Mouse (Mus musculus) gastrocnemius, postnatal 4 days (tissue): ENCODE data around the gene Arsb. TPM values are rescaled to one million over a fixed set of nuclear protein-coding genes. Genes with fewer than 3 reads are reported as not detected.

Source experiments
- DNase-seq, 2 experiments: peaks; one replicate each; pipeline ENCODE4 v3.0.0; 2021 to 2022; ENCODE audit warnings: low spot score in 2 of 2, mixed read lengths in 2 of 2
- total RNA-seq, 2 experiments: library from RNA; stranded (reverse); gene quantifications; 2 replicates each; pipeline ENCODE4 v1.2.3; 2021

Arsb gene
- total RNA-seq, 2 experiments from 2014 or later, result 17.4 to 18.6 TPM

- DNase-seq, result peak in 1 of 2 experiments; percentile 58
Observed at GRCm38 (mm10) chr13:93839137-93839630, 67.8 kb downstream of the Arsb start.

GRCm38 (mm10) chr13:93839721-93840120, 68.3 kb downstream of the Arsb start:
- no peak for DNase-seq

- DNase-seq, result no peak
Observed at GRCm38 (mm10) chr13:93840146-93840545, 68.7 kb downstream of the Arsb start.

GRCm38 (mm10) chr13:93846831-93847518, 75.5 kb downstream of the Arsb start:
- DNase-seq, result no peak

- no peak for DNase-seq
Observed at GRCm38 (mm10) chr13:93847614-93848013, 76.2 kb downstream of the Arsb start.

GRCm38 (mm10) chr13:93848615-93849014, 77.2 kb downstream of the Arsb start:
- no peak for DNase-seq

GRCm38 (mm10) chr13:93849751-93850355, 78.4 kb downstream of the Arsb start:
- no peak for DNase-seq

GRCm38 (mm10) chr13:93850674-93851073, 79.2 kb downstream of the Arsb start:
- no peak for DNase-seq

- DNase-seq, result peak in 1 of 2 experiments; percentile 60
Observed at GRCm38 (mm10) chr13:93852419-93853138, 81.1 kb downstream of the Arsb start.

GRCm38 (mm10) chr13:93853767-93854166, 82.3 kb downstream of the Arsb start:
- DNase-seq, result no peak

GRCm38 (mm10) chr13:93854325-93854724, 82.9 kb downstream of the Arsb start:
- no peak for DNase-seq

- DNase-seq, result no peak
Observed at GRCm38 (mm10) chr13:93854966-93855562, 83.6 kb downstream of the Arsb start.

- peak; percentile 40 to 62 for DNase-seq
Observed at GRCm38 (mm10) chr13:93855701-93856183, 84.3 kb downstream of the Arsb start.

- no peak for DNase-seq
Observed at GRCm38 (mm10) chr13:93861211-93861610, 89.8 kb downstream of the Arsb start.

GRCm38 (mm10) chr13:93864066-93864740, 92.8 kb downstream of the Arsb start:
- DNase-seq, result no peak

- DNase-seq, result no peak
Observed at GRCm38 (mm10) chr13:93866638-93867037, 95.2 kb downstream of the Arsb start.

- DNase-seq, result no peak
Observed at GRCm38 (mm10) chr13:93871681-93872080, 100.3 kb downstream of the Arsb start.

GRCm38 (mm10) chr13:93872591-93872990, 101.2 kb downstream of the Arsb start:
- DNase-seq, result no peak

- DNase-seq, result no peak
Observed at GRCm38 (mm10) chr13:93877924-93878323, 106.5 kb downstream of the Arsb start.

- no peak for DNase-seq
Observed at GRCm38 (mm10) chr13:93879426-93879825, 108.0 kb downstream of the Arsb start.

- DNase-seq, result no peak
Observed at GRCm38 (mm10) chr13:93882132-93882531, 110.7 kb downstream of the Arsb start.
